Mouse (Mus musculus): ENCODE results near the gene Hmces.
"Not testable (repeated sequence)": the region's sequence is repeated elsewhere in the genome, so short reads cannot be mapped to it uniquely, and the experiment has no call there.

Hmces gene

DNA sequence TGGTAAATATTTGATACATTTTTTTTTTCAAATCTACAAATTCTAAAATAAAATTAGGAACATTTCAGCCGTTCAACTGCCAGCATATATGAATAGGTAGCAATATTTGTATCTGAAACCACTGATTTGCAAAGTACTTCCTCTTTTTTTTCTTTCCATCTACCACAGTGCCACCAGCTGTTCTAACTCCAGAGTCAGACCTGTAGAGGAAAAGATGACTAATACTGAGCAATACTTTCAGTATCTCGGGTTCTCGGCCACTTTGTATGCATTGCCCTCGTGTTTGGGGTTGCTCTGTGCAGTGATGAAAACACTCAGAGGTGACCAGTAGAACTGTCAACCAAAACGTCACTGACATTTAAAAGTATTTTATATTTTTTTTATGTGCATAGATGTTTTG is 2.2 kb downstream of the Hmces start:
- peak in 1 of 2 experiments; percentile 16 for DNase-seq

DNA sequence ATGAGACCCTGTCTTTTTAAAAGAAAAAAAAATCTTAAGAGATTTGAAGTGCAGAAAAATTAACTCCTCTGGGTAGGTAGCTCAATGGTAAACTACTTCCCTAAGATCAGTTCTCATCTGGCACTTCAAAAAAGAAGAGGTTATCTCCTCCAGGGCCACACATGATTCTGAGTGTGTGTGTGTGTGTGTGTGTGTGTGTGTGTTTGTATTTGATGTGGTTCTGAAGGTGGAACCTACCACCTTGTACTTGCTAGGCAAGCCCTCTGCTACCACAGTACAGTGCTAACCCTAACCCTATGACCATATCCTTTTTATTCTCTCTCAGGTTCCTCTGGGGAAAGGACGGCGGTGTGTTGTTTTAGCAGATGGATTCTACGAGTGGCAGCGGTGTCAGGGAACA is 7.5 kb downstream of the Hmces start:
- DNase-seq, result no peak

DNA sequence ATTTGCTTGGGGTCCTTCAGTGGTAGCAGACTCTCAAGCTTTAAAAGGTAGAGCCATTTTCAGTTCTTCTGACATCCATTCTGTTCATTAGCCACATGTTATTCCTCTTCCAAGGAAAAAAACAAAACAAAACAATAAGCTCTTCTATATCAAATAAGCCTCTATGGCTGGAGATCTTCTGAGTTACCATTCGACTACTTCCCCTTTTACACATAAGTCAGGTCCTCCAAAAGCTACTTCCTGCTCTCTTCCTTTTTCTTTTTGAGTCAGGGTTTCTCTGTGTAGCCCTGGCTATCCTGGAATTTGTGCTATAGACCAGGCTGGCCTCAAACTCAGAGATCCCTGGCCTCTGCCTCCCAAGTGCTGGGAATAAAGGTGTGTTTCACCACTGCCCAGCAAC is 9.9 kb downstream of the Hmces start:
- DNase-seq, result no peak

DNA sequence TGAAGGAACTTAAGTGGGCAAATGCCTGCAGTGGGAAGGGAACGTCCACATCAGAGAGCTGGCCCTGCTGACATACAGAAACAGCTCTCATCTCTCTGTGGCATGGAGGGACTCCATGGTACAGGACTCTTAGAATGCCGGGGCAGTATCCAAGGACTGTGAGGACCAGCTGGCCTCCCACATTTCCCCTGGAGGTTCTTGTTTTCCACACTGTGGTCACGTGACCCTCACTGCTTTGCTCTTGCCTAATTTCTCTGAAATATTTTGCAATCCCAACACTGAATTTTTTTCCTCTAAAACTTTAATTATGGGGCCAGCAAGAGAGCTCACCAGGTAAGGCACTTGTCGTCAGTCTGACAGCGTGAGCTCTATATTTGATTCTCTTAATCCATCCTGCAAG is 21.3 kb downstream of the Hmces start:
- no peak for DNase-seq

DNA sequence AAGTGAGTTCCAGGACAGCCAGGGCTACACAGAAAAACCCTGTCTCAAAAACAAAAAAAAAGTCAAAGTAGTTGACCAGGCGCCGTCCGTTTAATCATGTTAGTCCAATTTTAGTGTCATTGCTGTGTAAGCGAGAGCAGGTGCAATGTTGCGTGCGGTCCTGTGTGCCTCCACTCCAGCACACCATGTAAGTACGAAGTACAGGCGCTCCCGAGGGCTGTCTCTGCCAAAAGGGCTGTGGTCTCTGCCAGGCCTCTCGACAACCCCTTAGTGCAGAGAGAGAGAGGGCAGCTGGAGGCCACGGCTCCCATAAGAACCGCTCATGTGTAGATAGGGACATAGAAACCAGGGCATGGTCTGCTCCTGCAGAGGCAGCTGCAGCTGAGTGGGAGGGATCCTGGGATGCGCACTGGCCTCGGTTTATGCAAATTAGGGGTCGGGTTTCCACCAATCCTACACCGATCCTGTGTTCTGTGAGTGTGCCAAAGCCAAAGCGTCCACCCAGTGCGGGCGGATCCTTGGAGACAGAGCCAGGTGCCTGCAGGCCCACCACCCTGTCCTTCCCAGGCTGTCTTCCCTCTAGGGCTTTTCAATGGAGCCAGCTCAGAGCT is 23.5 kb downstream of the Hmces start:
- DNase-seq, result no peak

DNA sequence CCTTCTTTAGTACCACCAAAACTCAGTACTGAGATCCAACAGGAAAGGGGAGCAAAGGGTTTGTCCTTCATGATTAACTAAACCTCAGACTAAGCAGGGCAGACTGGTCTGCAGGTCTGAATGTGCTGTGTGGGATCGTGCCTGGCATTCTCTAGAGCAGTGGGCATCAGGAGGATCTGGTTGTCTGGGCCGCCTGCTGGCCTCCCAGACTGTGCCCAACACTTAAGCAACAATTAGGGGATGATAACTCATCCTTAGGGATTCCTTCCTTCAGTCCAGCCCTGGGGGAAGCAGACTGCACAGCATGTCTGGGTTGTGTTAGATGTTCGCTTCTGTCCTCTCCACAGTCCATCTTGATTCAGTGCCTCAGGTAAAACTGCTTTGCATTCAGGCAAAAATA is 25.2 kb downstream of the Hmces start:
- no peak for DNase-seq

DNA sequence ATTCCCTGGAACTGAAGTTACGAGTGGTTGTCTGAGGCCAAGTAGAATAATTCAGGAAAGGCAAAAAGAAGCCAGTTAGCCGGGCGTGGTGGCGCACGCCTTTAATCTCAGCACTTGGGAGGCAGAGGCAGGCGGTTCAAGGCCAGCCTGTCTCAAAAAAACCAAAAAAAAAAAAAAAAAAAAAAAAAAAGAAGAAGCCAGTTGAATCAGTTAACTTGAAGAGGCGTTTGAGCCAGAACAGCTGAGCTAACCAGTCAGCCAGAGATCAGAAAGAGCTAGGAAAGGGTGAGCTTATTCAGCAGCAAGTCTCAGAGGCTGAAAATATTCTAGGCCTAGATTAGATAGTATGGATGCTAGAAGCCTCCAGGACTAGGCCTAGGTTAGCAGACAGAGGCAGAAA is 28.4 kb downstream of the Hmces start:
- DNase-seq, result no peak

DNA sequence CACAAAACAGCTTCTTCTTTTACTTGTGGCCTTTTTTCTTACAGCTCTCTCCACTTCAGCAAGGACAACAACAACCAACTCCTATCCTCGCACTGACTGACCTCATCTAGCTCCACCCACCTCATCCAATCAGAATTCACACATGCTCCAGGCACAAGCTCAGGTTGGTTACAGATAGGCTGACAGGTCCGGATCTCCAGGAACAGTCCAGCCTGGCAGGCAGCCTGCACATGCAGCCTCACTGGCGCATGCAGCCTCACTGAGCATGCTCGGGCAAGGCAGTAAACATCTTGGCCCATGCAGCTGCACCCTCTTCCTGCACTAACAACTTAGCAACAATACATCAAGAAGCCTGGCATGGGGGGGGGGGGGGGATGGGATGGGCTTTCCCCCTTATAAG is 48.7 kb downstream of the Hmces start:
- not testable (repeated sequence) for DNase-seq

DNA sequence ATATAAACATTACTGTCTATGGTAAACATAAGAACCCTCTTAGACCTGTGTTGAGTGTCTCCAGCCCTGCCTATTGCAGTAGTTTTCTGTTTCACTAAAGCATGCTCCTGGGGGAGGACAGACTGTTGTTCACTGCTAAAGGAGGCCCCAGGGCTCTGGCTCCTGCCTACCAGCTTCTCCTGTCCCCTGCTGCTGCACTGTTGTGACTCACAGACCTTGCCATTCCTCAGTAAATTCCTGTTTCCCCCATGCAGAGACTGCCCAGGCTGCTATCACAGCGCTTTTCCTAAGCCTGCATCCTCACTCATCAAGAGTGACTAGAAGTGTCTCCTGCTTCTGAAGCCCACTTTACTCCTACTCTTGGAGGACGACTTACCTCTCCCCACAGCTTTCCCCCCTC is 56.3 kb downstream of the Hmces start:
- no peak for DNase-seq

DNA sequence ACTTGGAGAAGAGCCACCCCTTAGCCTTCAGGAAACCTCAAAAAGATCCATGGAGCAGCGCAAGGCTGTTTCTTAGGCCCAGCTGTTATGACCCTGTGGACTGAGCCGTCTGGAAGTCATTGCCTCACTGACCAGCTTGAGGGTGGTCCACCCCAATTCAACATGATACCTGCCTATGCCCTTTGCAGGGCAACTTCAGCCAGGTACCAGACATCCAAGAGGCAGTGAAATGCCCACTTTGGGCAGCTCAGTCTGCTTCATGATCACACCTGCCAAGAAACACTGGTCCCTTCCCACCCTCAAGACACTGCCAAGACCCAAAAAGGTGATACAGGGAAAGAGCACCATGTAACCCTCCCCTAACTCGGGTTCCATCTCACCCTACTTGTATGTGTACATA is 66.0 kb downstream of the Hmces start:
- DNase-seq, result no peak

DNA sequence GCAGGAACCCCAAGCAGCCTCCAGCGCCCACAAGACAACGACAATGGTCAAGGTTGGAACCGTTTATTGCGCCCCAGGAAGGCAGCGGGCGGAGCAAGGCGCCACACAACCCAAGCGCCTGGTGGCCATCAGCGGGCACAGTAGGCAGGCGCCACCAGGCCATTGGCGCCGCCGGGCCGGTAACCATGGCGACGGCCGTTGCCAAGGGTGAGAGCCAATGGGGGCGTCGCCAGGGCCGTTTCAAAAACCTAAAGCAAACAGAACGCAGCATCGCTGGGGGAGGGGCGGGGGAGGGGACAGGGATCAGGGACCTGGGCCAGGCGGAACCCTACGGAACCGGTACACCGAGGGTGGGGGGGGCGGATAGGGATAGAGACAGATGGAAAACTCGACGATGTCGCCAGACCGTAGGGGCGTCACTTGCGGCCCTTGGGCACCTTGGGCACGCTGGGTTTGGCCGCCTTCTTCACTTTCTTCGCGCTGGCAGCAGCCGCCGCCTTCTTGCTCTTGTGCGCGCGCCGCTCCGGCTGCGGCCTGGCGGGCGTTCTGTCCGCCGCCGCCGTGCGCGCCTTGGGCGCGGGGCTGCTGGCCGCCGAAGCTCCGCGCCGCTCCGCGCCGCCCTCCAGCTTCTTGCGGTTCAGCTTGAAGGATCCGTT is 66.8 kb downstream of the Hmces start:
- DNase-seq, result peak in 1 of 2 experiments; percentile 14

DNA sequence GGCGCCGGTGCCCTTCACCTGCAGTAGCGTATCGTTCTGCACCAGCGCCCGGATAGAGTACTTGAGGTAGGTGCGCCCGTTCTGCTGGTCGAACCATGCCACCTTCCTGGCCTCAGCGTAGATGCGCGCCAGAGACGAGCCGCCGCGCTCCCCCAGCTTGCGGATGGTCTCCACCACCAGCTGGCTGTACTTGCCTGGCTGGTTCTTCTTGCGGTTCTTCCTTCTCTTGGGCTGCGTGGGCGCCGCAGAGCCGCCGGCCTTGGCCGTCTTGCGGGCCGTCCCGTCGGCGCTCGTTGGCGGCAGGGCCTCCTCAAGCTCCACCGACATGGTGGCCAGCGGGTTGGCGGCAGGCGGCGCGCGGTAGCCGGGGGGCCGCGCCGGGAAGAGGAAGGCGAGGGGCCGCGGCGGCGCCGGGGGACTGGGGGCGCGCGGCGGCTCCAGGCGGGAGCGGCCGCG is 67.3 kb downstream of the Hmces start:
- DNase-seq, result no peak

DNA sequence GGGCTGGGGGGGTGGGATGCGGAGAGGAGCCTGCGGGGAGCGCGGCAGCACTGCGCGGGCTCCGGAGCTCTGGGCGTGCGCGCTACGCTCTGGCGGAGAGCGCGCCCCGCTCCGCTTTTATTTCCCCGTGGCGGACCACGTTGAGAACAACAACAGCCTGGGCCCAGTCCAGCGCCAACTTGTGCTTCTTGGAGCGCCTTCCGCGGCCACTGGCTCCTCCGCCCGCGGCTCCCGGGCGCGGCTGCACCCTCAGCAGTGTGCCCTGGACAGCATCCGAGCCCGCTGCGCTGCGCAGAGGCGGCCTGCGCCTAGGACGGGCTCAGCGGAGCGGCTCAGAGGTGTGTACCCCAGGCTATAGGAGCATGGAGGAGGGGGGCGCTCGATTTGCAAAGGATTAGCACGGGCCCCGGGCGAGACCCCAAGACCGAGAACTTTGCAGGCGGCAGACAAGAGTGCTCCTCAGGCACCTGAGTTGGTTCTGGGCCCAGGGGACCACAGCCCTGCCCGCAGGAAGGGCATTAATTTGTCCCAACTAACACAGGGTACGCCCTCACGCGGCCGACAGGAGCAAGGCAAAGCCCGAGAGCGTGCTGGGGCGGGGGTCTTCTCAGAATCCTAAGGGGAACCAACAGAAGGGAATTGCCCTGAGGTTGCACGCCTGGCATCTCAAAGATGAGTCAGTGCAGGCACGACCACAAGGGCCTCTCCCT is 68.0 kb downstream of the Hmces start, which contains the start of gene H1fx:
Gene H1fx (minus strand): TSS at position 91 of the 710 bp plus-strand sequence.
- DNase-seq, result peak in 1 of 2 experiments; percentile 11

DNA sequence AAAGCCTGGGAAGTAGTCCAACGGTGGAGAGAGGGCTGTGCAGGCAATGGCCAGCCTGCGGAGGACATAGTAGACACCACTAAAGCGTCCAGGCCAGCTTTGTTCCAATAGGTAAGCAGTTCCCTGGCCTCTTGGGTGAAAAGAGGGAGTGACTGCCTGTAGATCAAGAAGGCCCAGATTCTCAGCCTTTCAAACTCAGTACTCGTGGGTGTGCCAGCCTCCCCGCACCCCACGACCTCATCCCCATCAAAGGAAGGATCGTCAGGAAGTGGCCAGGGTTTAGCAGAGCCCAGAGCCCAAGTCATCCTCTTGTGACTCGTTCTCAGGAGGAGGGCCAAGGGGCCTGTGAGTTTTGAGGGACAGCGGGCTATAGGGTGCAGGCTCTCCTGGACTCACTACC is 68.8 kb downstream of the Hmces start:
- DNase-seq, result no peak
